Mouse (Mus musculus) cerebellum, postnatal 10 days (tissue): ENCODE results near the gene Rtp3.

ENCODE experiments used
- DNase-seq, 2 experiments: peaks; one replicate each; pipeline ENCODE4 v3.0.0; 2021; ENCODE audit warnings: mixed read lengths in 2 of 2

The Rtp3 gene

GRCm38 (mm10) chr9:110944265-110944664 lies 46.1 kb downstream of the Rtp3 start:
- peak; percentile 44 to 51 for DNase-seq

- DNase-seq = no peak
Measured at GRCm38 (mm10) chr9:110937506-110938490, 52.6 kb downstream of the Rtp3 start.

GRCm38 (mm10) chr9:110935941-110936340 lies 54.4 kb downstream of the Rtp3 start:
- DNase-seq = peak in 1 of 2 experiments; percentile 22
